Mouse (Mus musculus): ENCODE results near the gene Mrps5. TPM values are rescaled to one million over a fixed set of nuclear protein-coding genes. Genes with fewer than 3 reads are reported as not detected.

The Mrps5 gene
- 20.0 and 21.9 TPM in 2 replicates for polyA plus RNA-seq (2012; rRNA removed)

GRCm38 (mm10) chr2:127586694-127587513 lies at the start of gene Mrps5, which contains the start of gene Zfp661:
Gene Mrps5, plus strand, starts transcription at chr2:127587222.
Gene Zfp661, minus strand, starts transcription at chr2:127587094.

DNA sequence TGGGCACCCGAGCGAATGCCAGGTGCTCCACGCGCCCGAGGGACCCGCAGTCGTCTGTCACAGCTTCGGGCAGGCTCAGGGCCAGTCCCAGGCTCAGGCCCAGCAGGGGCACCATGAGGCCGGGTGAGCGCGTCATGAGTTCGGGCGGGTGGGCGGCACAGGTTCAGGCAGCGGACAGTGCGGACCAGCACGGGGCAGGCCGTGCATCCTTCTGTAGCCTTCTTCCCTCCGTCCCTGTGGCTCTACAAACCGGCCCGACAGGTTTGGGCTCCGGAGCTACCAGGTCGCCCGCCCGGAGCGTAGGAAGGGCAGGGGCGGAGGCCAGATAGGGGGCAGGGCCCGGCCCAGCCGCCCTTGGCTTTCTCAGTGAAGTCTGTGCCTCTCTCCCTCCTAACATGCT lies 45.8 kb upstream of the Mrps5 start, which contains the start of gene Prom2:
Gene Prom2, minus strand, starts transcription at position 283 of the 400 bp plus-strand sequence.

GRCm38 (mm10) chr2:127656086-127656720 lies 69.2 kb downstream of the Mrps5 start, which contains the start of gene Mal:
Gene Mal, minus strand, starts transcription at chr2:127656695.

Other genes starting within 250 kb of the Mrps5 start
- not detected in 2 replicates for gene Astl, start 248.6 kb upstream of the Mrps5 start, polyA plus RNA-seq (2012; rRNA removed)
- gene Adra2b, start 224.0 kb upstream of the Mrps5 start, polyA plus RNA-seq (2012; rRNA removed) = 0.17 and 0.25 TPM in 2 replicates
- gene Gpat2, start 162.0 kb upstream of the Mrps5 start, polyA plus RNA-seq (2012; rRNA removed) = 0.14 and 0.42 TPM in 2 replicates
- 4.8 and 5.9 TPM in 2 replicates for gene Fahd2a, start 142.7 kb upstream of the Mrps5 start, polyA plus RNA-seq (2012; rRNA removed)
- 0.74 and 1.1 TPM in 2 replicates for gene Kcnip3, start 65.1 kb upstream of the Mrps5 start, polyA plus RNA-seq (2012; rRNA removed)
- gene Prom2, start 45.8 kb upstream of the Mrps5 start, polyA plus RNA-seq (2012; rRNA removed) = 20.2 and 23.6 TPM in 2 replicates
- 0.52 and 0.74 TPM in 2 replicates for gene Zfp661, start 128 bp upstream of the Mrps5 start, polyA plus RNA-seq (2012; rRNA removed)
- 61.6 and 82.9 TPM in 2 replicates for gene Mal, start 69.5 kb downstream of the Mrps5 start, polyA plus RNA-seq (2012; rRNA removed)
- 37.8 and 44.8 TPM in 2 replicates for gene Mall, start 142.7 kb downstream of the Mrps5 start, polyA plus RNA-seq (2012; rRNA removed)
- 1.8 and 1.9 TPM in 2 replicates for gene Nphp1, start 201.7 kb downstream of the Mrps5 start, polyA plus RNA-seq (2012; rRNA removed)
- gene Mtln, start 205.3 kb downstream of the Mrps5 start, polyA plus RNA-seq (2012; rRNA removed) = 16.9 and 42.0 TPM in 2 replicates
- 0.15 and 0.34 TPM in 2 replicates for gene Bub1, start 244.6 kb downstream of the Mrps5 start, polyA plus RNA-seq (2012; rRNA removed)

Data from stomach, adult 2 months (tissue).